Mouse (Mus musculus): ENCODE measurements around the gene Fam198b.
A peak's percentile ranks its signal among the peaks of the same experiment; 100 is the strongest.

GRCm38 (mm10) chr3:79838751-79839150 is 45.6 kb upstream of the Fam198b start:
- TF ChIP-seq CTCF (IDR thresholded peaks at IDR 0.05; ENCODE audit: low read depth) (peak; percentile 42), EP300 (IDR thresholded peaks at IDR 0.05; ENCODE audit: low read depth) (no peak)

Measured in liver, embryonic 14.5 days (tissue).